Mouse (Mus musculus) layer of hippocampus, adult 11-12 months (tissue): ENCODE results near the gene Tnr.
A peak's percentile ranks its signal among the peaks of the same experiment; 100 is the strongest.

Experiments
- DNase-seq: peaks from one replicate; pipeline ENCODE4 v3.0.0; 2022; ENCODE audit warnings: low spot score

Tnr gene

DNA sequence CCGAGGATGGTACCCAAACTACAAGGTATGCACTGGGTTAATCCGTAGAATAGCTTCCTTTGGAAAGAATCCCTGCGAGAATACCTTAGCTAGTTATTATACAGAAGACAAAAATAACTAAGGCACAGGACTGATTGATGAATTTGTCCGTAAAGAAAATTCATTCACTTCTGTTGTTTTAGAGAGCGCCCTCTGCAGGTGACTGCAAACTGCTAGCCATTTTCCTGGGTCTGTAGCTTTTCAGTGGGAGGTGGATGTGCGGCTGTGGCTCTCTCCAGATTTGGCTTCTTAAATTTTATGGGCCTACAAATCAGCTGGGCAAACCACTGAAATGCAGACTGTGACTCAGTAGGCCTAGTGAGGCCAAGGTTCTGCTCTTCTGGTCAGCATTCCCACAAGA is 42.5 kb downstream of the Tnr start:
- no peak for DNase-seq

DNA sequence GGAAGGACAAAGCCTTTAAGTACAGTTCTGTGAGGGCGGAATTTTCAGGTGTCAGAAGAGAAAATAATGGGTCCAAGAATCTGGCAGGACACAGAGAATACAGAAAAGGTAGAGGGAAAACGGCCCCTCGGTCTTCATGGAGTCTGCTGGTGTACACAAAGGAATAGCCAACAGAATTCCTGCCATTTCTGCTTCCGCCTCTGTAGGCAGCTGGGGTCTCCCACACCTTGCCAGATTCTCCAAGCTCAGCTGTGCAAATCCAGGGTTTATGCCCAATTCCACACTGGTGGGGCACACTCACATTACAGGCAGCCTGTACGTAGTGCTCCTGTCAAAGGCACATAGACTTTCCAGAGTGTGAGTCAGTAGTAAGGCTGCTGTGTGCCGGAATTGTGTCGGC is 43.6 kb downstream of the Tnr start:
- no peak for DNase-seq

DNA sequence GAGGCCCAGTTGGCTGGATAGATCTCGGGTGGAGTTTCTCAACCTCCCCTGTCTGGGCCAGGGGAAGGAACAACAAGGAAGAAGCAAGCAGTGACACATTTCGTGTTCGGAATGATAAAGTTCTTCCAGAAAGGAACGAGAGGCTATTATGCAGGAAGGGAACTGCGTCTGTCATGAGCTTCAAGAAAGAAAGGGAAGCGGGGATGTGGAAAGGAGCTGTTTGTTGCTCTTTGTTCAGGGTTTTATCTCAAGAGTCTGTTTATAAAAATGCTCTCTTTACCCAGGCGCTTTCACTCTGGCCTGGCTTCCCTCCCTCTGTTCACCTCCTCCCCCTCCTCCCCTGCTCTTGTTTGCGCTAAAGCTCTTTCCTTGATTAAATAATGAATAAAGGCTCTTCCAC is 46.7 kb downstream of the Tnr start:
- DNase-seq, result no peak

DNA sequence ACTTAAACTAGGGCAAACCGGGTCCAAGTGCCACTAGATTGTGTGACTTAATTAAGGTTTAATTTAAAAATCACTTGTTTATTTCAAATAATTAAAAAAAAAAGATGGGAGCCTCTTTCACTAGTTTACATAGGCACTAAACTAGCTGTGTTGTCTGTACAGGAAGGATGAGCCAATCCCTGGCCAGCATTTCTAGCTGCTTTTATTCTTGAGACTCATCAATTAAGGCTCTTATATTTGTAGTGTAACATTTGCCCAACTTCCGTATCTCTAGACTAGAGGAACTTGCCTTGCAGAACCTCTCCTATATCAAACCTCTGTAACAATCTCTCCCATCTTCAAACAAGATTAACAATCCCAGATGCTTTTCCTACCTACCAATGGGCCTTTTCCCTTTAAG is 47.3 kb downstream of the Tnr start:
- no peak for DNase-seq

DNA sequence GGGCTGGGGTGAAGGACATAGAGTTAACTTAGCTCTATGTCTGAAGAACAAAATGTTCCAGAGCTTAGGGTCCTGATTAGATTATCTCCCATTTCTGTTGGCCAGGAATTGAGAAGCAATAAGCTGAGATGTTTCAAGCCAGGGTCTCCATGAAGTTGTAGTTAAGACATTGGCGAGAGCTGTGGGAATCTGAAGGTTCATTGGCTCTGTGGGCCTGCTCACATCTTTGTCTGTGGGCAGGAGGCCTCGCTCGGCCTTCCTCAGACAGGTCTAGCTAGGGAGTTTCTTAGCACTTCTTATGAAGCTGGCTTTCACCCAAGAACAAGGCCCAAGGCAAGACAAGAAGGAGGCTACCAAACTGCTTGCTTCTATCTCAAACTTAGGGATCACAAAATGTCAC is 48.4 kb downstream of the Tnr start:
- DNase-seq, result no peak

DNA sequence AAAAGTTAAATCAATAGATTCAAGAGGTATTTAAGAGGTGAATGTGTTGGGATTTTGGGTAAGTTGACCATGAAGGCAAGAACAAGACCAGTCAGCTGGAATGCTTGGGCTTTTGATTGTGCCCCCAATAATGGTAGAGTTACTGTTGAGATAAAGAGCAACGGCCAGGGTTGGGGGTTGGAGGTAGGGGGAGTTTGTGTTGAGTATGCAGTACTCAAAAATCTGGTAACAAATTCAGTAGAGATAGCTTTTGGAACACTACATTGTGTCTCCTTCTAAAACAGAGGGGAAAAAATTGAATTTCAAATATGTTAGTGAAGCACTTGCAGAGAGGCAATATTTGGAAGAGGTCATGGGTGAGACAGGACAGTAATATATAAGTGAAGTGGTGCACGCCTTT is 49.5 kb downstream of the Tnr start:
- no peak for DNase-seq

DNA sequence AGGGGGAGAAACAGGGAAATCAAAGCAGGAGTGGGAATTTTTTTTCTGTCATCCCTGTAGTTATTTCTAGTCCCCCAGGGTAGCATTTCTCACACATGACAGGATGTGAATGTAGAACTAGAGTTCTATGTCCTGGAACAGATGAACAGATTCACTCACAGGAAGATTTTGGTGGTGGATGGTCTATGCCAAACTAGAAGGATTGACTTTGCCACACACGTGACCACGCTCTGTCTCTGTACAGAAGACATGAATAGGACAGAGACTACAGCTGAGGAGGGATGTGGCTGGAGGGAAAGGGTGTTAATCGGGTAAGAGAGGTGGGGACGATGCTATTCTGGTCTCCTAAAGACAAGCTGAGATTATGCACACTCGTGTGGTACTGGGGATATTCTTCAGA is 51.1 kb downstream of the Tnr start:
- DNase-seq, result no peak

DNA sequence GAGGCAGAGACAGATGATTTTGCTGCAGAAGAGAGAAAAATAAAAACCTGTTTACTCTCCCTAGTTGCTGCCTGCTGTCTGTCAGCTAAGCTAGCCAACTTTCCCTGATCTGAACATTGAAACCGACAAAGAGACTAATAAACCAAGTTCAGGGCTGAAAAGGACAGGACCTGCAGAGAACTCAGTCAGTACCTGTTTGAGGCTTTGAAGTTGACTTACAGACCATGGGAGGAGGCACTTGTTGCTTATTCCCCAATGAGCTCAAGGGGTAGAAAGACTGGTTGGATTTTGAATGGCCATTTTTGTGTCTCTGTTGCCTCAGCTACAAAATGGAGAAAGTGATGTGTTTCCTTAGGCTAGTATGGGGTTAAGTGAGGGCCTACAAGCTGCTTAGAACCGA is 52.7 kb downstream of the Tnr start:
- DNase-seq, result no peak

DNA sequence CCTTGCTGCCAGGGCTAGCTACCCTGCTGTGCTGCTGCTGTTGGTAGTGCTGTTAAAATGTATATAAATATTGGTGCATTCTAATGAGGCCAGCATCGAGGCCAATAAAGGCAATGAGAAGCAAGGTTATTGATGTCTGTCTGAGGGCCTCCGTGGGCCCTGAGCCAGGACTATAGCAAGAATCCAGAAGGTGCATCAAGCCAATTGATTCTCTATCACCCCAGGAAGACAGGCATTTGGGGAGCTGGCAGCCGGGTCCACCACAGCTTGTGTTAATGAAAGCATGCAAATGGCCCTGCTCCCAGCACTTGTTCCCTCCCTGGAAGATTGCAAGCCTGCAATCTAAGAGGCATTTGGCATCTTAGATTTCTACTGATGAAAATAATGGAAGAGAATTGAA is 54.8 kb downstream of the Tnr start:
- no peak for DNase-seq

DNA sequence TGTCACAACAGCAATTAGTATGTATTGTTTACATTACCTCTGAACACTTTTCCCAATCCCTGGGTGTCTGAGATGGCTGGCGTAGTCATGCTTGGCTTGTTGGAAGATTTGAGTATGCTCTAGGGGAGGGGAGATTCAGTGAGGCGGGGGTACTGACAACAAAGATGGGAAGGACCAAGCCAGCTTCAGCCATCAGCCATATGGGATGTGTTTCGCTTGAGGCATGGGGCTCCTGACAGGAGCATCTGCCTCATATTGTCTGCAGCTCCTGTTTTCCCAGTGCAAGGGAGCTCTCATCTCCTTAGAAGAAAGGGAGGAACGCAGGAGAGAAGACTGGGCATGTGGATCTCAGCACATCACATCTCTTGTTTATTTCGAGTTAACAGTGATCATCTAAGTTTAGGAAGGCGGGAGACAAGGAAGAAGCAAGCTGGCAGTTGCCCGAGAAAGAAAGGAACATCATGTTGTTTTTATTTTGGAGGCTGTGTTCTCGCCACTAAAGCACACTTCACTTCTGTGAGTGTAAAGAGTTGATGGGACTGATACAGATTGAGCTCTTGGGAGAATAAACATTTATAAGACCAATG is 56.9 kb downstream of the Tnr start:
- no peak for DNase-seq

DNA sequence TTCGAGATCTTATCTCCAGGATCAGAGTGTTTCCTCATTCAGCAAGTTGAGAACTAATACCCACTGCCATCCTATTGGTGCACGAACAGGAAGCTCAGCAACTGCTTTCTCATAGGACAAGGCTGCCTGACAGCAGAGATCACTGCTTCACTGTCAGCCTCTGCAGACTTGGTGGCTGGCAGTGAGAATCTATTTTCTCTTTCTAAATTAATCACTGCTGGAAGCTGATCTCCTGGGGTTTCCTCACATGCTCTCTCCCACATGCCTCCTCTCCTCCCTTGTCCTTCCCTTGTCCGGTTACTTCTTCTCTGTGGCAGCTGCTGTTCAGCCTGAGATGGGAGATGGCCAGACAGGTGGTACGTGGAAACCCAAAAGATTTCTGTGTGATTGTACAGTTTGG is 60.3 kb downstream of the Tnr start:
- no peak for DNase-seq

DNA sequence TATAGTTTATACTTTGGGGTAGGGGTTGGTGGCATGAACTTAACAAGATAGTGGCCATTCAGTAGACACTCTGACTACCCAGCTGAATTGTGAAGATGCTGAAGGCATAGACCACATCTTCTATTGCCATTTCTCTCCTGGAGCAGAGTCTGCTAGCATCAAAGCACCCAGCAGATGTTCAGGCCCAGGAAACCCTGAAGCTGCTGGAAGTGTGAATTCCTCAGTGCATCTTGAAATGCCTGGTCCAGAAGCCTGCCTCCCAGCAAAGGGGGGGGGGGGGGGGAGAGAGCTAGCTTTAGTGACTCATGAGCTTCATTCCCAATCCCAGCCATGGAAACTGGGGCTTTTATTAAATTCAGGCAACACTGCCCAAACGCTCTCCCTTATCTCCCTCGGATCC is 65.2 kb downstream of the Tnr start:
- DNase-seq, result no peak

DNA sequence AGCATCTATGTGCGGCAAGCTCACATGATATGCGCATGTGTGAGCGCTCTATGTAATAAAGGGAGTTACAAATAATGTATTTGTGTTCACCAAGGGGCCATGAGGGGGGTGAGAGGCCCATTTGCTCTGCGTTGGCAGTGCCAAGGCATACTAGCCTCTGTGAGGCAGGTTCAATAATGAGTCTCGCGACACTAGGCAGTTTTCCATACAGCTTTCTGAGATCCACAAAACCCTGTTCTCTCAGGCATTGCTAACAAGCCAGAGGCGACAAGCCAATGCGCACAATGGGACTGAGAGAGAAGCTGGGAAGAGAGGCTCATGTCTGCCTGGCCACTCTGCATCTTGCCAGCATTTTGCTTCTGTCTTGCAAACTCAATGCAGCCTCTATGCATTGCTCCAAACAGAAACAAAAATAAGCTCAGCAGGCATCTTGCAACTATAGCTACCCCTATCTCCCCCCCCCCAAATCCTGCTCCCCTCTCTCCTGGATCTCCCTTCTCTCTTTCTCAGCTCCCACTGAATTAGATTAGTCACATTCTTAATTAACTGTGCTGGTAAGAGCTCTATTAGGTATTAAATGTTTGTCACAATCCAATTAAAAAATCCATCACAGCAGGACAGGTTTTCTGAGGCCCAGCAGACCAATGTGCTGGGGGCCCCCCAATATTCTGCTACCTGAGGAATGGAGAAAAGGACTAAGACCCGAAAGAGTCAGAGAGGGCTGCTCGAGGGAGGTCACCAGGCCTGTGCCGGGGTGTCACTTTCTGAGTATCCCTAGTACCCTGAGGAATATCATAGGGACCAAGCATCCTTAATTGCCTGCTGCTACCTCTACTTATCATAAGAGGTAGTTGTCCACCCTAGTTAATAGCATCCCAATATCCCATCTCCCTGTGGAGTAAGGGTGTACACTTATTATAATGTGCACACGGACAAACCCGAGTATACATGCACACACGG is 70.8 kb downstream of the Tnr start:
- no peak for DNase-seq

DNA sequence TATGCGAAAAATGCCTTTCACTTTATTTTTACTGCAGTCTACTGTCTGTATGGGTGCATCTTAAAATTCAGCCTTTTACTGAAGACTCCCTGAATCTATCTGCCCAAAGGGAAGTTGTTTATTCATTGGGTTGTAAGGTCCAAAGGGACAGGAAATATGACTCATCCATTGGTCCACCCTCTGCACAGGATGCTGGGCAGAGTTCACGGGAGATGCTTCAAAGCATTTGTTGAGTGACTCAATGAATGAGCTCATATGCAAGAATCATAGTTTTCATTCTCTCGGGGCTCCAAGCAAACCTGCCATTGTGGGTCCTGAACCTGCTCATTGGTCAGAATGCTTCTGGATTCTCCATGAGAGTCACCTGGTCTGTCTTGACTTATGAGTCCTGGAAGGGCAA is 72.2 kb downstream of the Tnr start:
- no peak for DNase-seq

DNA sequence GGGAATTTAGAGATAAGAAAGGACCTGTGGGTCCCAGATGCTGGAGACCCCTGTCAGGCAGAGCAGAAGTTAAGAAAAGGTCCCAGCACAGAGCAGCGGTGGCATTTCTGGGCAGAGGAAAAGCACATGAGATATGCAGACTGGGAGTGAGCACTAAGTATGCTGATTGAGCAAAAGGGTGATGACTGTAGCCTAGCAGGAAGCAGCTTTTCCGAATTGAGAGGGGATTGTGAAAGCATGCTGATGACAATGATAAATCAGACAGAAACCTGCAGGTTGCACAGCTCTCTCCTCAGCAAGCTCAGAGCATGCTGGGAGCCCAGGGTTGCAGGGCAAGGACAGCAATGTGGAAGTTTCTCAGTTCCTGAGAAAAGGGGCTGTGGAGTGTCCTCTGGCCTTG is 73.1 kb downstream of the Tnr start:
- no peak for DNase-seq

DNA sequence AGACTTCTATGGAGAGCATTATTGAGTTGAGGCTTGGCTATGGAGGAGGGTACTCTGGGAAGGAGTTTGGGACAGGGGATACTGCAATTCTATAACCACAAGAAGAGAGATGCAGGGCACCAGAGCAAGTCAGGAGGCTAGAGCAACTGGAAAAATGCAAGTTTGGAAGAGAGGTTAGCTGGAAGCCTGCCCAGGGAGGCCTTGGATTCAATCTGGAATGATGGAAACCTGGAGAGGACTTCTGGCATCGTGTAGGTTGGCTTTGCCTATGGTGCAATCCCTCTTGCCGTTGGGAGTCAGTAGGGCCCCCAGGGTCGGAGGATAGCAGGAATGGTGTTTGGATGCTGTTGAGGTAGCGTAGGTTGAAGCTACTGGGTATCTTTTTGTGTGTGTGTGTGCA is 90.0 kb downstream of the Tnr start:
- DNase-seq, result no peak

DNA sequence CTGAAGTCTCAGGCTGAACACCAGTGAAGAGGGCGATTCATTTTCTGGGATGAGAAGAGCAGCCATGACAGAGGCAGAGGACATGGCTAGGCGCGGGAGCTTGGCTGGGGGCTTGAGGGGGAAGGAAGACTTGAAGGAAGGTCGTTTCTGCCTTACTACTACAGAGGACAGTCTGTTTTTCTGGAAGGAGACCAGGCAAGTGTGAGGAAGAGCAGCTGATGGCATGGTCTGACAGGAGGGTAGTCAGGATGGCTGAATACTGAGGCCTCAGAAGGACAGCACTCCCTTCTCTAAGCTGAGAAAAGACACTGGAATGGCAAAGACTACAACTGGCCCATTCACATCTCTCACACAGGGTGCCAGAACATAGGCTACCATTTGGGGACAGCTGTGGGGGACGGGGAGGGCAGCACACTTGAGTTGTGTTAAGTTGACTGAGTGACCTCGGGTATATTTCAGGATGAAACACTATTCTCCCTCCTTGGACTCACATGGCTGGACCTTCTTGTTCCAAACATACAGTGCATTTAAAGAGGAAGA is 90.6 kb downstream of the Tnr start:
- DNase-seq, result no peak

DNA sequence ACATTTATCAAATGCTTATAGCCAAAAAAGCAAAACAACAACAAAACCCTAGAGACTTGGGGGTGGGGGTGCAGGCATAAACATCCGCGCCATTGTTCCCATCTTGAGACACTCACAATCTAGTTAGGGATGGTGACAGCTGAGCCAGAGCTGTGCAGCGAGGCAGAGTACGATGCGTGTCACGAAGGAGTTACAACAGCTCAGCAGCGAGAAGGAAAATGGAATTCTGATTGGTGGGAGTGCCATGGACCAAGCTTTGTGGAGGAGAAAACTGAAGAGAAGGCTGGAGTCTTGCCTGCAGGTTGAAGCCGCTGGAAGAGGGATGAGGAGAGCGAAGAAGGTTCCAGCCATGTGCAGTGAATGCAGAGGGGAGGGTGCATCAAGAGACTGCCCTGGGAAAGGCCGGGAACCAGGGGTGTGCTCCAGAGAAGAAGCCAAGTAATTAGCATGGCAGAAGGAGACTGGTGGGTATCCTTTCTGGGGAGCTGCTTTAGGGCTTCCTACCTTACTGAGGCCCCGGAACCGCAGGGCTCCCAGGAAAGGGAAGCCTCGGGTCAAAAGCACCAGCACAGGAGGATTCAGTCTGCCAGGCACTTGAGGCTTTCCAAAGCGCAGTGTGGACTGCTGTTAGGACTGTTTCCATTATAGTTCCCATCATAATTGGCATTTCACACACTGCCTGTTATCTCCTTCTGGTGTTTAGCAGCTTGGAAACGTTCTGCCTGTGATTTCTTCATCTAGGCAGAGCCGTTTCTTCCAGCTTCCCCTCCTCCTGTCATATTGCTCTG is 91.3 kb downstream of the Tnr start:
- DNase-seq, result peak; percentile 51

DNA sequence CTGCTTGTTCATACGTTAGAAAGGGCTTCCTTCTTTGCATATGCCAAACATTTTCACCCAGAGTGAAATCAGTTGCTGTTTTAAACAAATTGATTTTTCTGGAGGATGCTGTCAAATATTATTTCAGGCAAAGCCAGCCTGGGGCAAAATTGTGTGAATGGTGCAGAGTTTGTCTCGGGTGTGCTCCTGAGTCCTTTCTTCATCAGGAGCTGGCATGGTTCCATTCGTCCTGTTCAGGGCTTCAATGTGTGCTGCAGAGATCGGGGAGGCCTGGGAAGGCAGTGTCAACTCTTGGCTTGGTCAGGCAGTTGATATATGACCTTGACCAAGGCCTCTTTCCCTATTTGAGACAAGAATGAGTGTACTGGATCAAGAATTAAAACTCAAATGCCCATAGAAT is 92.1 kb downstream of the Tnr start:
- DNase-seq, result peak; percentile 25

DNA sequence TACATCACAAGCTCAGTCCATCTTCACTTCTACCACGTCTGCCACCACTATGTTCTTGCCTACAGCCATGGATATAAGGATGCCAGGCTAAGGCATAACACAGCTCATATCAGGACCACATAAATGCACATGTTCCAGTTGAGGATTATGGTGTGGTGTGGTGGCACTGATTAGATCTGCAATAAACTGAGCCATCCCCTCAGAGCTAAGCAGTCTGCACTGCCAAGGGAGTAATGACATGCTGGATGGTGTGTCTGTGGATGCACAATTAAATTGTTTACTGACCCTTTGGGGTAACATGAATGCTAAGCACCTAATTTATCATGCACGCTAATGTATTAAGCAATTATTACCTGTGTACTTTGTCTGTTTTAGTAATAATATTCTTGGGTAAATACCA is 95.6 kb downstream of the Tnr start:
- DNase-seq, result no peak

DNA sequence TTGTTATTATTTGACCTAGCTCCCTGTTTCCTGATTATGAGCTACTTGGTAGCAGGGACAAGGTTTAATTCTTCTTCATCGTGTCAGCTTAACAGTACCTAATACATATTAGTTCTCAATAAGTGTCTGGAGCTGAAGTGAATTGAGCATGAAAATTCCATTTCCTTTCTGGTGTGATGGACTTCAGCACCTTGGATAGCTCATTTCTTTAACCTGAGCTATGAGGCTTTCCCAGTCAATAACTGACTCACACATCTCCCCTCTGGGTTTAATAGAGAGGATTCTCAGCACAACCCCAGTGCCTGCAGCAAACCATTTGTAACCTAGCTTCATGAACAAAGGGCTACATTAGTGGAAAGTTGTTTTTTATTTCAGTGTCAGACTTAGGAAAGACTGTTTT is 97.8 kb downstream of the Tnr start:
- DNase-seq, result no peak

DNA sequence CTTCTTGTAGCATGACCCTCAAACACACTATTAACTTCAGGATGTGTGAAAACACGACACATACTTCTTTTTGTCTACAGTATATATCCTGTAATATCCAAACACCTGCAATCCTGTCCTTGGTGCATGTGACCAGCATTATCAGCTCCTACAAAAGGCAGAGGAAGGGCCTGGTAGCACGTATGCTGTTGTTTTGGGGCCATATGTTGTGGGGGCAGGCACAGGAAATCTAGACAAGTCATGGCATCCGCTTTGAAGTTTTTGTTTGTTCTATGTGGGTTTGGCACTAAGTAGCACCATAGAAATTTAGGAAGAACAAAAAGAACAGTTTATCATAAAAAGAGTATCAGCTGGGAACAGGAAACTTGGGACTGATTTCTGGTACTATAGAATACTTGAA is 105.5 kb downstream of the Tnr start:
- DNase-seq, result no peak
